Mouse (Mus musculus): ENCODE data around the gene Krtap17-1. TPM values are rescaled to one million over a fixed set of nuclear protein-coding genes. Genes with fewer than 3 reads are reported as not detected.

The Krtap17-1 gene
- total and polyA plus RNA-seq, 2 experiments from 2014 or later: not detected

DNA sequence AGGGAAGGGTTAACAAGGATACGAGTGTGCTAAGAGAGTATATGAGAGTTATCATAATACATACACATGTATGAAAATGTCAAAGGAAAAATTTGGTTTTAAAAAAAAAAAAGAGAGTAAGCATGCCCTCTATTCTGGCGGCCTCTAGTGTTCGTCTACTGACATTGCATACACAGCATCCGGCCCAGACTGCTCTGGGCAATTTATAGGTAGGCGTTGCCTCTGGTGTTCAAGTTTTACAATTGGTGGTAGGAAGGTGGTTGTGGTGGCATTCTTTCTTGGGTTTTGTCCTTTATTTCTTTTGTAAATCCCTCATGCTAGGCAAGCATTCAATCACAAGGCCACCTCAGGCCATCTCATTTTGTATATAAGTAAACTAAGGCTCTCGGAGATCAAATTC lies 11.1 kb upstream of the Krtap17-1 start:
- no peaks in the 10 kb centered on the region for H3K4me1 ChIP-seq (ENCODE audit: control insufficient read depth, insufficient read depth)
- no peaks in the 10 kb centered on the region for H3K36me3 ChIP-seq (replicated peaks; ENCODE audit: control insufficient read depth, insufficient read depth, low read length)
- DNase-seq (ENCODE audit: low spot score) (peak; percentile 38), ATAC-seq (ENCODE audit: insufficient read depth, low read depth) (no peak)
- no peak overlapping the region for H3K9ac ChIP-seq (replicated peaks; ENCODE audit: low read depth, low read length)
- TF ChIP-seq EP300 (IDR thresholded peaks at IDR 0.05; ENCODE audit: low read depth) (no peak), CTCF (IDR thresholded peaks at IDR 0.05; ENCODE audit: low read depth) (peak; percentile 74)
- 23% methylated on average over 6 of the region's 6 CpGs for WGBS
- no peak overlapping the region for H3K4me3 ChIP-seq (ENCODE audit: low read depth, low read length)
- H3K27ac ChIP-seq (ENCODE audit: low read depth): no peak overlapping the region
- no peaks in the 10 kb centered on the region for H3K9me3 ChIP-seq (replicated peaks; ENCODE audit: control insufficient read depth, low read length)
- H3K4me2 ChIP-seq (ENCODE audit: low read depth, low read length): no peak overlapping the region
- no peaks in the 10 kb centered on the region for H3K27me3 ChIP-seq (ENCODE audit: control insufficient read depth, insufficient read depth, low read length)

DNA sequence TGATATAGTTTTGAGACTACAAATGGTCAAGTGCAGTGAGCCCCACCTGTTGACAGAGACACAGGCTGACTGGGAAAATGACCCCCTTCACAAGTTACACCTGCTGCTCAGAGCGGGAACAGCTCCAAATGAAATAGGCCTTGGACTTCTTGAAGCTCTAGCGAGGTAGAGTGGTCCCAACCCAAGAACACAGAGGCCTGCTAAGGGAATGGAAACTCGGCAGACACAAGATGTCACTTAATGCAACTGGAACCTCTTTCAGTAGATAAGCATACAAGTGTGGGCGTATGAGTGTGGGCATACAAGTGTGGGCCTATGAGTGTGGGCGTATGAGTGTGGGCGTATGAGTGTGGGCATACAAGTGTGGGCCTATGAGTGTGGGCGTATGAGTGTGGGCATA lies 5.3 kb upstream of the Krtap17-1 start:
- no peak for TF ChIP-seq EP300 (IDR thresholded peaks at IDR 0.05; ENCODE audit: low read depth)
- TF ChIP-seq CTCF (IDR thresholded peaks at IDR 0.05; ENCODE audit: low read depth): no peak
- H3K4me3 ChIP-seq (ENCODE audit: low read depth, low read length): no peak overlapping the region
- H3K27ac ChIP-seq (ENCODE audit: low read depth): no peak overlapping the region
- ATAC-seq (ENCODE audit: insufficient read depth, low read depth): no peak
- no peak for DNase-seq (ENCODE audit: low spot score)
- H3K4me2 ChIP-seq (ENCODE audit: low read depth, low read length): no peak overlapping the region
- no peaks in the 10 kb centered on the region for H3K4me1 ChIP-seq (ENCODE audit: control insufficient read depth, insufficient read depth)
- no peaks in the 10 kb centered on the region for H3K9me3 ChIP-seq (replicated peaks; ENCODE audit: control insufficient read depth, low read length)
- no peaks in the 10 kb centered on the region for H3K36me3 ChIP-seq (replicated peaks; ENCODE audit: control insufficient read depth, insufficient read depth, low read length)
- 74% methylated on average over 7 of the region's 7 CpGs for WGBS
- H3K27me3 ChIP-seq (ENCODE audit: control insufficient read depth, insufficient read depth, low read length): 0 out of 2 replicates have a peak, but pooled peaks cover 7% of the 10 kb centered on the region
- no peak overlapping the region for H3K9ac ChIP-seq (replicated peaks; ENCODE audit: low read depth, low read length)

DNA sequence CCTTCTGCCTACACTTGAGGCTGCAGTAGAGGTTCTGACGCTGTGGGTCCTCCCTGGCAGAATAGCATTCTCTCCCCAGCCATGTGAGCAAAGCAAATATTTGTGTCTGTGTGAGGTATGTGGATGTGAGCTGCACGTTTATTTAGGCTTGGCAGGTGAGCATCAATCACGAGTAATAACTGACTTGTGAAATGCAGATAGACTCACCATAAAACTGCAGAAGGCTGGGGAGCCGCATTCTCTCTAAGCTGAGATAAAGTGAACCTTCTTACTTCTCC lies 529 bp upstream of the Krtap17-1 start:
- WGBS: 56% methylated on average over 4 of the region's 4 CpGs
- Histone ChIP-seq H3K4me1 (ENCODE audit: control insufficient read depth, insufficient read depth) (no peaks in the 10 kb centered on the region), H3K4me2 (ENCODE audit: low read depth, low read length) (no peak overlapping the region), H3K4me3 (ENCODE audit: low read depth, low read length) (no peak overlapping the region), H3K27me3 (ENCODE audit: control insufficient read depth, insufficient read depth, low read length) (peaks cover 24% of the 10 kb centered on the region; the same call in 1 of the 2 replicates), H3K9me3 (replicated peaks; ENCODE audit: control insufficient read depth, low read length) (no peaks in the 10 kb centered on the region), H3K36me3 (replicated peaks; ENCODE audit: control insufficient read depth, insufficient read depth, low read length) (no peaks in the 10 kb centered on the region), H3K9ac (replicated peaks; ENCODE audit: low read depth, low read length) (no peak overlapping the region), H3K27ac (ENCODE audit: low read depth) (no peak overlapping the region)
- ATAC-seq (ENCODE audit: insufficient read depth, low read depth): no peak
- no peak for TF ChIP-seq CTCF (IDR thresholded peaks at IDR 0.05; ENCODE audit: low read depth)
- no peak for TF ChIP-seq EP300 (IDR thresholded peaks at IDR 0.05; ENCODE audit: low read depth)
- no peak for DNase-seq (ENCODE audit: low spot score)

DNA sequence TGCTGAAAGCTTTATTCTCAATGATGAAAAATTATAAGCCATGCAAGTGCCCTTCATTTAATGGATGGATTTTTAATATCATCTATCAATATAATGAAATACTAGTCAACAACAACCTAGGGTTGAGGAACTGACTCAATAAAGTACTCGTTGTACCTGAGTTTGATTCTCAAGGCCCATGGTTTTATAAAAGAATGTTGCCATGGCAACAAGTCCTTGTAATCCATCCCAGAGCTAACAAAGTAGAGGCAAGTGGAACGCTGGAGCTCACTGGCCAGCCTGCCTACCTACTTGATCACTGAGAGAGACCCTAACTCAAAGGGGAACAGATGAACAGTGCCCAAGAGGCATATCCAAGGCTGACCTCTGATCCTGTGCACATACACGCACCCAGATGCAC lies 3.2 kb downstream of the Krtap17-1 start:
- Histone ChIP-seq H3K4me3 (ENCODE audit: low read depth, low read length) (no peak overlapping the region), H3K27me3 (ENCODE audit: control insufficient read depth, insufficient read depth, low read length) (peaks cover 17% of the 10 kb centered on the region; the same call in 1 of the 2 replicates), H3K4me1 (ENCODE audit: control insufficient read depth, insufficient read depth) (no peaks in the 10 kb centered on the region), H3K27ac (ENCODE audit: low read depth) (no peak overlapping the region), H3K9ac (replicated peaks; ENCODE audit: low read depth, low read length) (no peak overlapping the region), H3K9me3 (replicated peaks; ENCODE audit: control insufficient read depth, low read length) (no peaks in the 10 kb centered on the region), H3K36me3 (replicated peaks; ENCODE audit: control insufficient read depth, insufficient read depth, low read length) (no peaks in the 10 kb centered on the region), H3K4me2 (ENCODE audit: low read depth, low read length) (no peak overlapping the region)
- no peak for ATAC-seq (ENCODE audit: insufficient read depth, low read depth)
- no peak for DNase-seq (ENCODE audit: low spot score)
- TF ChIP-seq EP300 (IDR thresholded peaks at IDR 0.05; ENCODE audit: low read depth) (no peak), CTCF (IDR thresholded peaks at IDR 0.05; ENCODE audit: low read depth) (no peak)
- 77% methylated on average over 3 of the region's 3 CpGs for WGBS

DNA sequence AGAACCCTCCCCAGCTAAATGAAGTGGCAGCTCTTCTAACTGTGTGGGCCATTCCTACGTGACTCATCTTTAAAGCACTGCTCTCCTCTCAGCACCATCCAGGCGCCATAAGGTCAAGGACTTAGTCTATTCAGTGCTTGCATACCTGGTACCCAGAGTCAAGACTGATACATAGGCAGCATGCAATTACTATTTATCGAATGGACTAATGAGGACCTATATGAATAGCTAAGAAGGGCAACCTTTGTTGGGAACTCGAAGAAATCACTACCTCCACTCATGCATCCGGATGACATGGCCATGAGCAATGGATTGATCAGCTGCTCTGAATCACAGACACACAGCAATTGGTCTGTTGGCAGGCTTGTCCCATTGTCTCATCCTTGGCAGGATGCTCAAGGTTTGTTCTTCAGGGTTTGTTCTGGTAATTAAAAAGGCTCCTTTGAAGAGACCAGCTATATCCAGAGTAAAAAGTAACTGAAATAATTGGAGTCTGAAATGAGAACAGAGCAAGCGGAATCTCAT lies 3.9 kb downstream of the Krtap17-1 start:
- Histone ChIP-seq H3K36me3 (replicated peaks; ENCODE audit: control insufficient read depth, insufficient read depth, low read length) (no peaks in the 10 kb centered on the region), H3K9me3 (replicated peaks; ENCODE audit: control insufficient read depth, low read length) (no peaks in the 10 kb centered on the region), H3K4me2 (ENCODE audit: low read depth, low read length) (no peak overlapping the region), H3K4me3 (ENCODE audit: low read depth, low read length) (no peak overlapping the region), H3K27ac (ENCODE audit: low read depth) (no peak overlapping the region), H3K9ac (replicated peaks; ENCODE audit: low read depth, low read length) (no peak overlapping the region), H3K4me1 (ENCODE audit: control insufficient read depth, insufficient read depth) (no peaks in the 10 kb centered on the region), H3K27me3 (ENCODE audit: control insufficient read depth, insufficient read depth, low read length) (peaks cover 17% of the 10 kb centered on the region; the same call in 1 of the 2 replicates)
- DNase-seq (ENCODE audit: low spot score): no peak
- 65% methylated on average over 6 of the region's 6 CpGs for WGBS
- no peak for ATAC-seq (ENCODE audit: insufficient read depth, low read depth)
- TF ChIP-seq CTCF (IDR thresholded peaks at IDR 0.05; ENCODE audit: low read depth) (no peak), EP300 (IDR thresholded peaks at IDR 0.05; ENCODE audit: low read depth) (no peak)

DNA sequence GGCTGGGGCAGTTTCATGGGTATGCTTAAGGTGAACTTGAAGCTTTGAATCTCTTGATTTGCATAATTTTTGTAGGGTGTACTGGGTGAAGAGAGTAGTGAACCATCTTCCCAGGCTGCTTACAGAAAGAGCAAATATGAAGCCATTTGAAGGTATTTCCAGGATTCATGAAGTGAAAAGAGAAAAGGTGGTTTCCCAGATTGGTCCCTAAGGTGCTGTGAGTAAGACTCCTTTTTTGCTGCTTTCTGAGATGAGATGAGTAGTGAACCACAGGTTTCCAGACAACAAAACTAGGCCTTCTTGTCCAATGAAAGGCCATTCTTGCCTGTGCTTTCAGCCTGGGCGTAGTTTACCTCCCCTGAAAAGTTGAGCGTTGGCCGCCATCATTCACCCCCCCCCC lies 5.3 kb downstream of the Krtap17-1 start:
- Histone ChIP-seq H3K4me1 (ENCODE audit: control insufficient read depth, insufficient read depth) (no peaks in the 10 kb centered on the region), H3K9ac (replicated peaks; ENCODE audit: low read depth, low read length) (no peak overlapping the region), H3K36me3 (replicated peaks; ENCODE audit: control insufficient read depth, insufficient read depth, low read length) (no peaks in the 10 kb centered on the region), H3K4me3 (ENCODE audit: low read depth, low read length) (no peak overlapping the region), H3K27ac (ENCODE audit: low read depth) (no peak overlapping the region), H3K27me3 (ENCODE audit: control insufficient read depth, insufficient read depth, low read length) (peaks cover 12% of the 10 kb centered on the region; the same call in 1 of the 2 replicates), H3K4me2 (ENCODE audit: low read depth, low read length) (no peak overlapping the region), H3K9me3 (replicated peaks; ENCODE audit: control insufficient read depth, low read length) (no peaks in the 10 kb centered on the region)
- TF ChIP-seq CTCF (IDR thresholded peaks at IDR 0.05; ENCODE audit: low read depth): no peak
- no peak for TF ChIP-seq EP300 (IDR thresholded peaks at IDR 0.05; ENCODE audit: low read depth)
- WGBS: 84% methylated on average over 3 of the region's 3 CpGs
- DNase-seq (ENCODE audit: low spot score) (no peak), ATAC-seq (ENCODE audit: insufficient read depth, low read depth) (no peak)
